Mouse (Mus musculus): Measurements from ENCODE around the gene Clmp.

DNA sequence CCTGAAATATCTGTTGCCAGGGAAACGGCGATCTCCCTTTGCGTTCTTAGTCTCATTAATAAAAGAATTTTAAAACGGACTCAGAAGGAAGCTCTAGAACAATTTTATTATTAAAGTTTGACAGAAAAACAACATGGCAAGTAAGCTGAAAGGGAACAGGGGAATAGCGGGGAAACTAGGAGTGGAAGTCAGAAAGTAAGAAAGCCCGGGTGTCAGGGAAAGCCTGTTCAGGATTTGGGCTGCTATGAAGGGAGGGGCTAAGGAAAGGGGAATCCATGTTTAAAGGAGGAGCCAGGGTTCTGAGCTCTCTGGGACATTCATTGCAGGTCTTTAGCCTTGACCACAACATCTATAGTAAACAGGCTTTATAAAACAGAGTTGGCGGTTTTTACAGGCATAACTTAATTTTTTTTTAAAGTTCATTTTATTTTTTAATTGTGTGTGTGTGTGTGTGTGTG, 45.9 kb downstream of the Clmp start:
- no peak for TF ChIP-seq CTCF (IDR thresholded peaks at IDR 0.05)
- TF ChIP-seq POLR2A (IDR thresholded peaks at IDR 0.05; ENCODE audit: insufficient read depth, low read depth, low read length) = no peak
